Mouse (Mus musculus) myocyte (in vitro differentiated cells): ENCODE measurements at regions not wholly inside any gene's neighbourhood (a gene's known extent, or its start where the extent isn't known, plus 50 kb on each side); places are given as distances from the start of the nearest gene placed in this dataset.

Experiments
- H3K27me3 ChIP-seq: one replicate; pipeline ENCODE4 v1.6.1; 2011; ENCODE audit not compliant: control insufficient read depth, insufficient read depth, insufficient read length
- H3K36me3 ChIP-seq: one replicate; pipeline ENCODE4 v1.6.1; 2011; ENCODE audit not compliant: control insufficient read depth, insufficient read depth
- H3K4me2 ChIP-seq: one replicate; pipeline ENCODE4 v1.6.1; 2011; ENCODE audit warnings: low read depth, control low read depth
- H3K4me3 ChIP-seq: one replicate; pipeline ENCODE4 v1.5.1; 2011; ENCODE audit warnings: mild to moderate bottlenecking, control low read depth, moderate library complexity
- H3K79me2 ChIP-seq: one replicate; pipeline ENCODE4 v1.6.1; 2011; ENCODE audit not compliant: control insufficient read depth, insufficient read depth
- H3ac ChIP-seq: one replicate; pipeline ENCODE4 v1.6.1; 2011; ENCODE audit not compliant: control insufficient read depth, insufficient read length
- CEBPB ChIP-seq: IDR thresholded peaks from 2 replicates; pipeline ENCODE4 v1.6.1; 2011; ENCODE audit warnings: mild to moderate bottlenecking, moderate library complexity; ENCODE audit not compliant: poor library complexity, insufficient read depth, severe bottlenecking
- E2F4 ChIP-seq: IDR thresholded peaks from one replicate; pipeline ENCODE4 v1.6.1; 2011; ENCODE audit warnings: mild to moderate bottlenecking, control low read depth, moderate library complexity; ENCODE audit not compliant: insufficient read depth
- MAX ChIP-seq: IDR thresholded peaks from one replicate; pipeline ENCODE4 v1.6.1; 2011; ENCODE audit warnings: low read depth, mild to moderate bottlenecking, control low read depth
- MYOD1 ChIP-seq, 3 experiments: IDR thresholded peaks; one replicate each; pipeline ENCODE4 v1.6.1; 2011; ENCODE audit warnings: control low read depth in 2 of 3, low read depth in 2 of 3, mild to moderate bottlenecking in 2 of 3, moderate library complexity in 1 of 3; ENCODE audit not compliant: insufficient read length in 2 of 3, control insufficient read depth in 1 of 3
- MYOG ChIP-seq, 3 experiments: IDR thresholded peaks; one replicate each; pipeline ENCODE4 v1.6.1; 2011; ENCODE audit warnings: control low read depth in 2 of 3, low read depth in 2 of 3, mild to moderate bottlenecking in 2 of 3; ENCODE audit not compliant: insufficient read length in 2 of 3, control insufficient read depth in 1 of 3, insufficient read depth in 1 of 3
- POLR2A ChIP-seq: IDR thresholded peaks from one replicate; pipeline ENCODE4 v1.6.1; 2011; ENCODE audit warnings: low read depth, mild to moderate bottlenecking, control low read depth, moderate library complexity; ENCODE audit not compliant: insufficient read length
- POLR2AphosphoS2 ChIP-seq: IDR thresholded peaks from one replicate; pipeline ENCODE4 v1.6.1; 2011; ENCODE audit warnings: low read depth, control low read depth; ENCODE audit not compliant: insufficient read length
- REST ChIP-seq: IDR thresholded peaks from one replicate; pipeline ENCODE4 v1.6.1; 2011; ENCODE audit warnings: mild to moderate bottlenecking, control low read depth, moderate library complexity; ENCODE audit not compliant: insufficient read depth, insufficient read length
- SRF ChIP-seq: IDR thresholded peaks from one replicate; pipeline ENCODE4 v1.6.1; 2011; ENCODE audit warnings: low read depth; ENCODE audit not compliant: control insufficient read depth, insufficient read length
- TCF12 ChIP-seq: IDR thresholded peaks from one replicate; pipeline ENCODE4 v1.6.1; 2011; ENCODE audit warnings: mild to moderate bottlenecking, control low read depth; ENCODE audit not compliant: poor library complexity, insufficient read depth, severe bottlenecking
- TCF3 ChIP-seq: IDR thresholded peaks from one replicate; pipeline ENCODE4 v1.6.1; 2011; ENCODE audit warnings: low read depth, control low read depth; ENCODE audit not compliant: insufficient read length
- USF1 ChIP-seq: IDR thresholded peaks from one replicate; pipeline ENCODE4 v1.6.1; 2011; ENCODE audit warnings: low read depth, mild to moderate bottlenecking, control low read depth, moderate library complexity

- TF ChIP-seq REST (no peak), TCF3 (no peak), USF1 (no peak), POLR2AphosphoS2 (no peak)
- H3ac ChIP-seq: no peak overlapping the region
- H3K4me2 ChIP-seq: no peak overlapping the region
- H3K79me2 ChIP-seq: no peaks in the 10 kb centered on the region
- no peaks in the 10 kb centered on the region for H3K36me3 ChIP-seq
- H3K4me3 ChIP-seq: no peak overlapping the region
- no peaks in the 10 kb centered on the region for H3K27me3 ChIP-seq
Measured at GRCm38 (mm10) chr2:148116033-148116790, 69.4 kb upstream of the Foxa2 start.

- Histone ChIP-seq H3ac (no peak overlapping the region), H3K79me2 (no peaks in the 10 kb centered on the region), H3K27me3 (no peaks in the 10 kb centered on the region), H3K4me3 (no peak overlapping the region), H3K4me2 (no peak overlapping the region), H3K36me3 (no peaks in the 10 kb centered on the region)
- TF ChIP-seq POLR2A: no peak
- no peak for TF ChIP-seq SRF
- TF ChIP-seq MYOD1 (IDR thresholded peaks at IDR 0.05; ENCODE audit: control insufficient read depth in 1 of 3, insufficient read length in 2 of 3, low read depth in 2 of 3): no peak
- no peak for TF ChIP-seq POLR2AphosphoS2
- TF ChIP-seq TCF12: no peak
- TF ChIP-seq CEBPB: no peak
- no peak for TF ChIP-seq USF1
- TF ChIP-seq MAX: no peak
- no peak for TF ChIP-seq E2F4
- TF ChIP-seq REST: no peak
Measured at GRCm38 (mm10) chr2:148117420-148117819, 70.7 kb upstream of the Foxa2 start.

GRCm38 (mm10) chr2:148121885-148122876 is 75.4 kb upstream of the Foxa2 start:
- TF ChIP-seq MAX (no peak), POLR2A (no peak), REST (no peak), CEBPB (no peak), MYOG (IDR thresholded peaks at IDR 0.05; ENCODE audit: control insufficient read depth in 1 of 3, insufficient read depth in 1 of 3, insufficient read length in 2 of 3, low read depth in 2 of 3) (no peak)
- no peaks in the 10 kb centered on the region for H3K27me3 ChIP-seq
- H3K79me2 ChIP-seq: no peaks in the 10 kb centered on the region
- no peak overlapping the region for H3ac ChIP-seq
- H3K4me3 ChIP-seq: no peak overlapping the region
- no peaks in the 10 kb centered on the region for H3K36me3 ChIP-seq
- no peak overlapping the region for H3K4me2 ChIP-seq

GRCm38 (mm10) chr2:148123780-148124179 is 77.0 kb upstream of the Foxa2 start:
- no peak overlapping the region for H3K4me3 ChIP-seq
- no peaks in the 10 kb centered on the region for H3K36me3 ChIP-seq
- H3ac ChIP-seq: no peak overlapping the region
- H3K4me2 ChIP-seq: no peak overlapping the region
- no peaks in the 10 kb centered on the region for H3K79me2 ChIP-seq
- TF ChIP-seq MYOG (IDR thresholded peaks at IDR 0.05; ENCODE audit: control insufficient read depth in 1 of 3, insufficient read depth in 1 of 3, insufficient read length in 2 of 3, low read depth in 2 of 3) (no peak), TCF3 (no peak), REST (no peak), MYOD1 (IDR thresholded peaks at IDR 0.05; ENCODE audit: control insufficient read depth in 1 of 3, insufficient read length in 2 of 3, low read depth in 2 of 3) (no peak), TCF12 (no peak), POLR2A (no peak), USF1 (no peak), E2F4 (no peak), CEBPB (no peak), MAX (no peak), SRF (no peak), POLR2AphosphoS2 (no peak)
- no peaks in the 10 kb centered on the region for H3K27me3 ChIP-seq

GRCm38 (mm10) chr2:148133811-148134210 is 87.0 kb upstream of the Foxa2 start:
- Histone ChIP-seq H3K36me3 (no peaks in the 10 kb centered on the region), H3K79me2 (no peaks in the 10 kb centered on the region), H3K27me3 (no peaks in the 10 kb centered on the region), H3K4me2 (no peak overlapping the region), H3K4me3 (no peak overlapping the region), H3ac (no peak overlapping the region)
- TF ChIP-seq CEBPB: no peak
- no peak for TF ChIP-seq MAX
- no peak for TF ChIP-seq E2F4
- no peak for TF ChIP-seq POLR2A
- no peak for TF ChIP-seq POLR2AphosphoS2
- TF ChIP-seq MYOD1 (IDR thresholded peaks at IDR 0.05; ENCODE audit: control insufficient read depth in 1 of 3, insufficient read length in 2 of 3, low read depth in 2 of 3): no peak
